Mouse (Mus musculus) midbrain, embryonic 10.5 days (tissue): ENCODE results near the gene Opcml. TPM values are rescaled to one million over a fixed set of nuclear protein-coding genes. Genes with fewer than 3 reads are reported as not detected.

Experiments used
- DNase-seq: peaks from one replicate; pipeline ENCODE4 v3.0.0-alpha.2; 2017; ENCODE audit warnings: low spot score
- H3K27ac ChIP-seq: fragments of 300-500 bp; sonication (generic); replicated peaks from 2 replicates; pipeline ENCODE4 v1.5.1; 2016; ENCODE audit warnings: mild to moderate bottlenecking
- H3K27me3 ChIP-seq: fragments of 300-500 bp; sonication (generic); 2 replicates; pipeline ENCODE4 v1.6.1; 2016; ENCODE audit warnings: low read depth, mild to moderate bottlenecking; ENCODE audit not compliant: poor library complexity, severe bottlenecking
- H3K36me3 ChIP-seq: fragments of 300-500 bp; sonication (generic); 2 replicates; pipeline ENCODE4 v1.6.1; 2016; ENCODE audit warnings: mild to moderate bottlenecking, moderate library complexity
- H3K4me1 ChIP-seq: fragments of 300-500 bp; sonication (generic); 2 replicates; pipeline ENCODE4 v1.6.1; 2016
- H3K4me3 ChIP-seq: fragments of 300-500 bp; sonication (generic); 2 replicates; pipeline ENCODE4 v1.5.1; 2016; ENCODE audit warnings: mild to moderate bottlenecking, moderate library complexity
- H3K9me3 ChIP-seq: fragments of 300-500 bp; sonication (generic); replicated peaks from 2 replicates; pipeline ENCODE4 v1.6.1; 2016; ENCODE audit warnings: mild to moderate bottlenecking
- WGBS: fragments of 180-500 bp; shearing (Covaris S2); methylation state at CpG from one replicate; pipeline ENCODE4 v1.1.7; 2016; 5-methylcytosine and 5-hydroxymethylcytosine counted together
- polyA plus RNA-seq: library from polyadenylated mRNA; unstranded; fragments of >200 nt; fragmentation: Nextera tagmentation; extraction: Ambion mirVana; gene quantifications from 2 replicates; pipeline ENCODE4 v1.2.1, GENCODE M21; 2016

Opcml gene
- polyA plus RNA-seq, 1 experiment from 2014 or later = 2.0 TPM

DNA sequence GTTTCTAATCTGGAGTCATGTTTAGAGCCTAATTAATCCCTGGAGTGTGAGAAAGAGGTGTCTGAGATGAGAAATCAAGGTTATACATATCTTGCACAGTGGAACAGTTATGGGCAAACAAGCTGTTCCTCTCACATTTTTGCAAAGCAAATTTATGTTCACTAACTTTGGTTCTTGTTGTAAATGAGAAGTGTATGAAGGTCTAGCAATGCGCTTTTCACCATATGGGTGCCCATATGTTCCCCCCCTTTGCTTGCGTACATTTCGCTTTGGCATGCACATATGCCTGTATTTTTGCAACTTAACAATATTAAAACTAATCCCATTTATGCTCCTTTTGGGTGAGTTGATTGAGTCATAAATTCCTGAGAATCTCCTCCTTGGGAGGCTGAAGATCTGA is 1031.5 kb downstream of the Opcml start:
- Histone ChIP-seq H3K36me3 (no peaks in the 10 kb centered on the region), H3K27me3 (no peaks in the 10 kb centered on the region), H3K4me1 (no peaks in the 10 kb centered on the region), H3K9me3 (no peaks in the 10 kb centered on the region), H3K4me3 (no peak overlapping the region), H3K27ac (no peak overlapping the region)
- 93% methylated on average over 3 of the region's 3 CpGs for WGBS
- DNase-seq = no peak

- Histone ChIP-seq H3K27me3 (no peaks in the 10 kb centered on the region), H3K36me3 (no peaks in the 10 kb centered on the region), H3K27ac (no peak overlapping the region), H3K4me1 (no peaks in the 10 kb centered on the region), H3K4me3 (no peak overlapping the region), H3K9me3 (no peaks in the 10 kb centered on the region)
- 92% methylated on average over 5 of the region's 5 CpGs for WGBS
- DNase-seq = no peak
These were observed 1031.9 kb downstream of the Opcml start for GRCm38 (mm10) chr9:28822466-28822865.

- 85% methylated on average over 2 of the region's 2 CpGs for WGBS
- Histone ChIP-seq H3K27ac (no peak overlapping the region), H3K4me1 (no peaks in the 10 kb centered on the region), H3K27me3 (no peaks in the 10 kb centered on the region), H3K36me3 (no peaks in the 10 kb centered on the region), H3K9me3 (no peaks in the 10 kb centered on the region), H3K4me3 (no peak overlapping the region)
- no peak for DNase-seq
These were observed 1035.2 kb downstream of the Opcml start for GRCm38 (mm10) chr9:28825821-28826220.

DNA sequence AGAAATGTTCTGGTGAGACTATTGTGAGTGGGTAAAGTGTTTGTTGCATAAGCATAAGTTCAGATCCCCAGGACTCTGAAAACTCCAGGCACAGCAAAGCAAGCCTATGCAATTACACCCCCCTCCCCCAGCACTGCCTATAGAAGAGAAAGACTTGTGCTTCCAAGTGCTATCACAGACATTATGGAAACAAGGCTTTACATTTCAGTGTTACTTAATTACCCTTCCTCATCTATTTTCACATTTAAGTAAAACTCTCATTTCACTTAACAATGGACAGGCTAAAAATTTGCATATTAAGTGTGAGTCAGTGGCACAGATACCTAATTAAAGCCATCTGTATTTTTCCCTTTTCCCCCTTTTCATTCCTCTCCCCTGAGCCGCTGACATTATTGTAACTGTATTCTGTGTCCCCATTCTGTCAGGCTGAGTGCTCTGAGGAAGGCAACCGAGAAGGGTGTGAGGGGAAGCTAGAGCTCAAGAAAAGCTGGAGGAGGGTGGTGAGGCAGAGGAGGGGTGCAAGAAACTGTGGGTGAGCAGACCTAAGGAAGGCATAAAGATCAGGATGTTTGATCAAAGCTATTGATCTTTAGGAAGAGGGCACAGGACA is 1055.5 kb downstream of the Opcml start:
- no peaks in the 10 kb centered on the region for H3K27me3 ChIP-seq
- no peak for DNase-seq
- no peaks in the 10 kb centered on the region for H3K9me3 ChIP-seq
- no peak overlapping the region for H3K27ac ChIP-seq
- no peak overlapping the region for H3K4me3 ChIP-seq
- no peaks in the 10 kb centered on the region for H3K4me1 ChIP-seq
- WGBS = 49% methylated on average over 2 of the region's 2 CpGs
- H3K36me3 ChIP-seq = no peaks in the 10 kb centered on the region

DNA sequence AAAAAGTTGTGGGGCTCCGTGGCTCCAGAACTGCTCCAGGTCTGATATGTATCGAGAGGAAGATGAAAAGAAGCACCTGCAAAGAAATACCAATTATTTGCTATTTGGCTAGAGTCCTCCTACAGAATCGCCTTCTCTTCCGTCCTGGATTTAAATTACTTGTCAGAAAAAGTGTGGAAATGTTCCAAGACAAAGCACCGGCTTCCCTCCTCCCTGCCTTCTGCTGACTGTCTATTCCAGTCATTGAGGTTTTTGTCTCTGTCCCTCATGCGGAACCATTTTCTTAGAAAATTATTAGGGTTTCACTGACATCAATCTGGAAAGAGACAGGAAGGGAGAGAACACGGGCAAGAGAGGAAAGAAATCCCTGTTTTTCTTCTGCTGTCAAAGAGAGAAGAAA is 1065.3 kb downstream of the Opcml start:
- 85% methylated on average over 7 of the region's 7 CpGs for WGBS
- DNase-seq = no peak
- Histone ChIP-seq H3K9me3 (no peaks in the 10 kb centered on the region), H3K36me3 (no peaks in the 10 kb centered on the region), H3K27ac (no peak overlapping the region), H3K4me1 (no peaks in the 10 kb centered on the region), H3K4me3 (no peak overlapping the region), H3K27me3 (no peaks in the 10 kb centered on the region)

- no peaks in the 10 kb centered on the region for H3K27me3 ChIP-seq
- H3K9me3 ChIP-seq = no peaks in the 10 kb centered on the region
- WGBS = 88% methylated on average over 4 of the region's 4 CpGs
- H3K27ac ChIP-seq = no peak overlapping the region
- DNase-seq = no peak
- H3K4me1 ChIP-seq = no peaks in the 10 kb centered on the region
- no peaks in the 10 kb centered on the region for H3K36me3 ChIP-seq
- no peak overlapping the region for H3K4me3 ChIP-seq
These were observed 1071.4 kb downstream of the Opcml start for GRCm38 (mm10) chr9:28861983-28862382.

DNA sequence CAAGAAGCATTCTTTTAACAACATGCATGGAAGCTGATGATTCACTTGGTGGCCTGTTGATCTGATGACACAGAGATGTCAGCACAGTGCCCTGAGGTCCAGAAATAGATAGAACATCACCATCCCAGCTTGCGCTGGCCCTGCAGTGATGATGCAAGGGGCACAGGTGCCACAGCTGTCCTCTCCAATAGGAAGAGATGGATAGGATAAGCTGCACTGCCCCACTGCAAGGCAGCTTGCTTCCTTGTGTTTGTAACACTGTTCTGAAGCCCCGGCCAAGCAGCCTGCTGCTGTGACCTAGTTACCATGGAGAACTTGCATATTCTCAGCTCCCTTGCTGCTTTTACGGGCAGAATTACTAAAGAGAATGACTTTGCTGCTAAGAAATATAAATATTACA is 1076.7 kb downstream of the Opcml start:
- Histone ChIP-seq H3K4me3 (no peak overlapping the region), H3K27me3 (no peaks in the 10 kb centered on the region), H3K27ac (no peak overlapping the region), H3K36me3 (no peaks in the 10 kb centered on the region), H3K4me1 (no peaks in the 10 kb centered on the region), H3K9me3 (no peaks in the 10 kb centered on the region)
- no peak for DNase-seq
- WGBS = 85% methylated on average over 3 of the region's 3 CpGs

GRCm38 (mm10) chr9:28870478-28870877 is 1079.9 kb downstream of the Opcml start:
- H3K9me3 ChIP-seq = no peaks in the 10 kb centered on the region
- DNase-seq = no peak
- no peaks in the 10 kb centered on the region for H3K27me3 ChIP-seq
- no peaks in the 10 kb centered on the region for H3K36me3 ChIP-seq
- H3K27ac ChIP-seq = no peak overlapping the region
- 79% methylated on average over 1 of the region's 1 CpGs for WGBS
- H3K4me3 ChIP-seq = no peak overlapping the region
- no peaks in the 10 kb centered on the region for H3K4me1 ChIP-seq

DNA sequence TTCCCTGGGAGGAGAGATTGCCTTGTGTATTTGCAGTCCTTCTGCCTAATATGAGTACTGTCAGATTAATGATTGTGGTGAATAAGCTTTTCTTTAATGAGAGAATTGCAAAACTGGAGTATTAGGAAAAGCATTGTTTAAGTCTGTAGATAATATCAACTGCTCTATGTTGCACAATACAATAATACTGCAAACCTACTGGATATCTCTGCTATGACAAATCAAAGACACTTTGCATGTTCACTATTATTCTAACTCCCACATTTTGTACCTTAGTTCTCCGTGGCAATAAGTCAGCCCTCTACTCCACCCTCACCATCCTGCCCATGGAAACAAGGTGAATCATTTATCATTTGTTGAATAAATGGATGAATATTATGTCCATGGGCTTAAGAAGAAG is 1092.0 kb downstream of the Opcml start:
- DNase-seq = no peak
- Histone ChIP-seq H3K27ac (no peak overlapping the region), H3K4me3 (no peak overlapping the region), H3K27me3 (no peaks in the 10 kb centered on the region), H3K4me1 (no peaks in the 10 kb centered on the region), H3K36me3 (no peaks in the 10 kb centered on the region), H3K9me3 (no peaks in the 10 kb centered on the region)
- WGBS = 74% methylated on average over 1 of the region's 1 CpGs

GRCm38 (mm10) chr9:28891611-28892010 is 1101.0 kb downstream of the Opcml start:
- Histone ChIP-seq H3K27me3 (no peaks in the 10 kb centered on the region), H3K4me3 (no peak overlapping the region), H3K36me3 (no peaks in the 10 kb centered on the region), H3K4me1 (peaks cover 5% of the 10 kb centered on the region; the same call in 1 of the 2 replicates), H3K9me3 (no peaks in the 10 kb centered on the region), H3K27ac (no peak overlapping the region)
- 91% methylated on average over 8 of the region's 8 CpGs for WGBS
- no peak for DNase-seq

- Histone ChIP-seq H3K9me3 (no peaks in the 10 kb centered on the region), H3K27me3 (no peaks in the 10 kb centered on the region), H3K4me3 (no peak overlapping the region), H3K27ac (no peak overlapping the region), H3K4me1 (no peaks in the 10 kb centered on the region), H3K36me3 (no peaks in the 10 kb centered on the region)
- WGBS = 90% methylated on average over 1 of the region's 1 CpGs
- no peak for DNase-seq
These were observed 1112.7 kb downstream of the Opcml start for GRCm38 (mm10) chr9:28903291-28903690.

- no peaks in the 10 kb centered on the region for H3K36me3 ChIP-seq
- no peak overlapping the region for H3K4me3 ChIP-seq
- no peak for DNase-seq
- H3K9me3 ChIP-seq = no peaks in the 10 kb centered on the region
- H3K27me3 ChIP-seq = no peaks in the 10 kb centered on the region
- no peaks in the 10 kb centered on the region for H3K4me1 ChIP-seq
- H3K27ac ChIP-seq = no peak overlapping the region
- 88% methylated on average over 4 of the region's 4 CpGs for WGBS
These were observed 1119.2 kb downstream of the Opcml start for GRCm38 (mm10) chr9:28909738-28910137.

- Histone ChIP-seq H3K27ac (no peak overlapping the region), H3K4me1 (no peaks in the 10 kb centered on the region), H3K9me3 (no peaks in the 10 kb centered on the region), H3K4me3 (no peak overlapping the region), H3K36me3 (no peaks in the 10 kb centered on the region), H3K27me3 (no peaks in the 10 kb centered on the region)
- WGBS = 79% methylated on average over 13 of the region's 13 CpGs
- DNase-seq = no peak
These were observed 1121.1 kb downstream of the Opcml start for GRCm38 (mm10) chr9:28911571-28912185.
